Mouse (Mus musculus): Measurements from ENCODE around the gene Slc35a3. TPM values are rescaled to one million over a fixed set of nuclear protein-coding genes. Genes with fewer than 3 reads are reported as not detected.

Gene Slc35a3
- polyA plus RNA-seq, 1 experiment from 2014 or later: 15.3 TPM

- ATAC-seq (replicated peaks; ENCODE audit: low FRiP score, low TSS enrichment, low read depth): no peak
- Histone ChIP-seq H3K27me3 (replicated peaks; ENCODE audit: control insufficient read depth, insufficient read depth, low read length) (no peaks in the 10 kb centered on the region), H3K27ac (ENCODE audit: low read depth) (no peak overlapping the region), H3K36me3 (ENCODE audit: control insufficient read depth, insufficient read depth, low read length) (peaks cover 54% of the 10 kb centered on the region), H3K4me2 (ENCODE audit: low read length) (no peak overlapping the region), H3K4me1 (replicated peaks; ENCODE audit: control insufficient read depth, insufficient read depth, low read length) (no peaks in the 10 kb centered on the region), H3K9me3 (ENCODE audit: control insufficient read depth, low read length) (no peaks in the 10 kb centered on the region), H3K9ac (ENCODE audit: low read length) (no peak overlapping the region), H3K4me3 (ENCODE audit: low read depth, low read length) (no peak overlapping the region)
- DNase-seq (ENCODE audit: low spot score): no peak
- 92% methylated on average over 7 of the region's 7 CpGs for WGBS
Measured at GRCm38 (mm10) chr3:116620636-116621370, 91.8 kb downstream of the Slc35a3 start.

Other genes with a start within 250 kb of the Slc35a3 start
- gene Rtca, start 204.6 kb downstream of the Slc35a3 start, polyA plus RNA-seq (2014; fragmentation: Nextera tagmentation; extraction: Ambion mirVana): 76.1 and 77.0 TPM in 2 replicates
- 13.8 and 17.2 TPM in 2 replicates for gene Dbt, start 199.8 kb downstream of the Slc35a3 start, polyA plus RNA-seq (2014; fragmentation: Nextera tagmentation; extraction: Ambion mirVana)
- gene Lrrc39, start 149.9 kb downstream of the Slc35a3 start, polyA plus RNA-seq (2014; fragmentation: Nextera tagmentation; extraction: Ambion mirVana): 1.1 and 1.5 TPM in 2 replicates
- gene Sass6, start 117.8 kb downstream of the Slc35a3 start, polyA plus RNA-seq (2014; fragmentation: Nextera tagmentation; extraction: Ambion mirVana): 18.8 and 25.3 TPM in 2 replicates
- 29.0 and 33.4 TPM in 2 replicates for gene Trmt13, start 98.2 kb downstream of the Slc35a3 start, polyA plus RNA-seq (2014; fragmentation: Nextera tagmentation; extraction: Ambion mirVana)
- 91.8 and 100 TPM in 2 replicates for gene Mfsd14a, start 50.2 kb downstream of the Slc35a3 start, polyA plus RNA-seq (2014; fragmentation: Nextera tagmentation; extraction: Ambion mirVana)
- gene Gm43191, start 31.6 kb downstream of the Slc35a3 start, polyA plus RNA-seq (2014; fragmentation: Nextera tagmentation; extraction: Ambion mirVana): not detected in 2 replicates
- 14.6 TPM in 2 replicates for gene Agl, start 95.3 kb upstream of the Slc35a3 start, polyA plus RNA-seq (2014; fragmentation: Nextera tagmentation; extraction: Ambion mirVana)
- 35.1 and 36.7 TPM in 2 replicates for gene Frrs1, start 146.6 kb upstream of the Slc35a3 start, polyA plus RNA-seq (2014; fragmentation: Nextera tagmentation; extraction: Ambion mirVana)

Data from intestine, embryonic 14.5 days (tissue).